Mouse (Mus musculus) spleen, postnatal 14 days (tissue): Measurements from ENCODE around the gene Cggbp1.

ENCODE experiments used
- DNase-seq, 2 experiments: peaks; one replicate each; pipeline ENCODE4 v3.0.0; 2021 to 2022; ENCODE audit warnings: low spot score in 2 of 2

Gene Cggbp1

GRCm38 (mm10) chr16:64873416-64874305 lies 21.9 kb downstream of the Cggbp1 start:
- peak; percentile 42 to 61 for DNase-seq

DNA sequence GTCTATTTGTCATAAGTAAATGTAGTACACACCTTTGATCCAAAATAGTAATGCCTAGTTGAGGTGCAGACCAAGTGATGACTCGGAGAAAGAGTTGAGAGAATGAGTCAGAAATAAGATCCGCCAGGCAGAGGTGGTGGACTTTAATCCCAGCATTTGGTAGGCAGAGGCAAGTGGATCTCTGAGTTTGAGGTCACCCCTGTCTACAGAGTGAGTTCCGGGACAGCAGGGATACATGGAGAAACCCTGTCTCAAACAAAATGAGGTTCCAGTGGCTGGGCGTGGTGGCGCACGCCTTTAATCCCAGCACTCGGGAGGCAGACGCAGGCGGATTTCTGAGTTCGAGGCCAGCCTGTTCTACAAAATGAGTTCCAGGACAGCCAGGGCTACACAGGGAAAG lies 23.6 kb downstream of the Cggbp1 start:
- no peak for DNase-seq

- no peak for DNase-seq
Observed at GRCm38 (mm10) chr16:64875822-64876221, 24.0 kb downstream of the Cggbp1 start.

- no peak for DNase-seq
Observed at GRCm38 (mm10) chr16:64876631-64877265, 25.0 kb downstream of the Cggbp1 start.

DNA sequence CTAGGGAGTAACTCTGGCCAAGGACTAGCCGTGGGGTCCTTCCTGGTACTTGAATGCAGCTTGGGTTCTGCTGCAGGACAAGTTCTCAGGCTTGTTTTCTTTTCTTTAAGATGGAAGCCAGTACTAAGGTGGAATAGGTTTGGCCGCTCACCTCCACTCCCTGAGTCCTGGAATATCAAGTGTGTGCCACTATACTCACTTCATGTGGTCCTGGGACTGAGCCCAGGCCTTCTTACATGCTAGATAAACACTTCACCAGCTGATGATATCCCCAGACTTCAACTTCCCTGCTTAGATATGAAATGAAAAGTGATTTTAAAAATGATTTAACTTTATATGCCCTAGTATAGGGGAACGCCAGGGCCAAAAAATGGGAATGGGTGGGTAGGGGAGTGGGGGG lies 25.5 kb downstream of the Cggbp1 start:
- DNase-seq, result no peak

- no peak for DNase-seq
Observed at GRCm38 (mm10) chr16:64878611-64879132, 26.9 kb downstream of the Cggbp1 start.

DNA sequence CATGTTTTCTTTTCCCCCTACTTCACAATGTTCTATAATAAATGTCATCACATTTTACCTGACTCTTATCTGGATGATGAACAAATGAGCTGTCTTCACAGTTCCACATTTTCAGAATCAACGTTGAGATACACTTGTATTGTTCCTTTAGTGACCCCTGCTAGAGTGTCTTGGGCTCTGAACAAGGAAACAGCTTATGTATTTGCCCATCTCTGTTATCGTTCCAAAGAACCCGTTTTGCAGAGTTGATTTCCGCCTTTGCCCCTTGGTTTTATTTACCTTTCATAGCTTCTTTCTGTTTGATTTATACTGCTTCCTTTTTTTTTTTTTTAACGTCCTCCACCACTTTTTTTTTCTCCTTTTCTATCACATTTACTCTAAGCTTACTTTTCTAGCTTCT lies 27.9 kb downstream of the Cggbp1 start:
- DNase-seq, result no peak

- no peak for DNase-seq
Observed at GRCm38 (mm10) chr16:64880986-64881385, 29.2 kb downstream of the Cggbp1 start.

- DNase-seq, result no peak
Observed at GRCm38 (mm10) chr16:64881442-64881841, 29.6 kb downstream of the Cggbp1 start.

- DNase-seq, result no peak
Observed at GRCm38 (mm10) chr16:64883896-64884295, 32.1 kb downstream of the Cggbp1 start.

GRCm38 (mm10) chr16:64884420-64884838 lies 32.6 kb downstream of the Cggbp1 start:
- DNase-seq, result no peak

- no peak for DNase-seq
Observed at GRCm38 (mm10) chr16:64885142-64885541, 33.3 kb downstream of the Cggbp1 start.

DNA sequence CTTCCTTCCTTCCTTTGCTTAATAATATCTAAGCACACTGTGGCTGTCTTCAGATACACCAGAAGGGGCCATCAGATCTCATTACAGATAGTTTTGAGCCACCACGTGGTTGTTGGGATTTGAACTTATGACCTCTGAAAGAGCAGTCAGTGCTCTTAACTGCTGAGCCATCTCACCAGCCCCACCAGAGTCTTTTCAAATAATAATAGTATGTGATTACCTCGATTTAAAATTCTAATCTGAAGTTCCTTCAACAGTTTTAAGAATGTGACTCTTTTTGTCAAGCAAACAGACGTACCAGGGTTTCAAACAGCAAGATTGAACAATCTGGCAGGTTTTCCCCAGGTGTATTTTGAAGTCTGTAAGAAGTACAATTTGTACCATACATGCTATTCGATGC lies 33.8 kb downstream of the Cggbp1 start:
- DNase-seq, result no peak

- no peak for DNase-seq
Observed at GRCm38 (mm10) chr16:64889496-64889895, 37.7 kb downstream of the Cggbp1 start.

- DNase-seq, result no peak
Observed at GRCm38 (mm10) chr16:64899084-64899483, 47.3 kb downstream of the Cggbp1 start.

- no peak for DNase-seq
Observed at GRCm38 (mm10) chr16:64903328-64903727, 51.5 kb downstream of the Cggbp1 start.

DNA sequence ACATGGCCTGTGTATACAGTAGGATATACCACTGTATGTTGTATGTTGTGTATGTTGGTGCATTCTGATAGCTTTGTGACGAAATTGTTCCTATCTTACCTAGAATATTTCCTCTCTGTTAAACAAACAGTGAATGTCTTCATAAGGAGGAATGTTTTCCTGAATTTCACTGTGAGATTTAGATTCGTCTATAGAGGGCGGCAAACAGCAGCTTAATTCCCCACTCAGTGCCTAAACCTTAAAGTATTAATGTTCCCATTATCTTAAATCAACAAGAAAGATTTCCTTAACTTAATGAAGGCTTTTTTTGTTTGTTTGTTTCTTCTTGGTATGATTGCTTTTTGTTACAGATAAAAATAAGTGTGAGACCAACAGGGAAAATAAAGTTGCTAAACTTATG lies 55.3 kb downstream of the Cggbp1 start:
- DNase-seq, result no peak

DNA sequence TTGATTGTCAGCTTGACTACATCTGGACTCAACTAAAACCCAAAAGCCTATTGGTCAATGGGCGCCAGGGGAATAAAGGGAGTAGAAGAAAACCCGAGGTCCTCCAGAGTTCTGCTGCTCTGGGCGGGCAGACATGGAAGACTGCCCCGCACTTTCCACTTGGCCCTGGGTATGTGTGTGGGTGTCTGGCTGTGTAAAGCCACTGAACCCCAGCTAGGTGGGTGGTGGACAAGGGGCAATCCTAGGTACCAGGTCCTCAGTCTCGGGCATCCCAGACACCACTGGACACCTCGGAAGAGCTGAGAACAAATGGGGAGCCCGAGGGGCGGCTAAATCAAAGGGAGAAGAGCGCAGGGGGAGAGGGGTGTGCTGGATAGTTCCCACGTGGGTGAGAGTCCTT lies 57.0 kb downstream of the Cggbp1 start:
- DNase-seq, result no peak
